Mouse (Mus musculus) brain, adult 2 months (tissue): ENCODE measurements around the gene Lca5l.

Experiments
- DNase-seq: peaks from one replicate; pipeline ENCODE4 v3.0.0; 2011; ENCODE audit warnings: low read depth, low spot score

Gene Lca5l

GRCm38 (mm10) chr16:96120022-96120623 is 71.9 kb downstream of the Lca5l start:
- no peak for DNase-seq

GRCm38 (mm10) chr16:96114729-96115128 is 77.3 kb downstream of the Lca5l start:
- DNase-seq: no peak

GRCm38 (mm10) chr16:96112769-96113168 is 79.3 kb downstream of the Lca5l start:
- no peak for DNase-seq

- DNase-seq: no peak
These were observed 81.3 kb downstream of the Lca5l start for GRCm38 (mm10) chr16:96110655-96111345.

GRCm38 (mm10) chr16:96109673-96110072 is 82.4 kb downstream of the Lca5l start:
- DNase-seq: no peak
